ENCODE assay signal across 18 mouse cellular contexts in the genomic region with DNA sequence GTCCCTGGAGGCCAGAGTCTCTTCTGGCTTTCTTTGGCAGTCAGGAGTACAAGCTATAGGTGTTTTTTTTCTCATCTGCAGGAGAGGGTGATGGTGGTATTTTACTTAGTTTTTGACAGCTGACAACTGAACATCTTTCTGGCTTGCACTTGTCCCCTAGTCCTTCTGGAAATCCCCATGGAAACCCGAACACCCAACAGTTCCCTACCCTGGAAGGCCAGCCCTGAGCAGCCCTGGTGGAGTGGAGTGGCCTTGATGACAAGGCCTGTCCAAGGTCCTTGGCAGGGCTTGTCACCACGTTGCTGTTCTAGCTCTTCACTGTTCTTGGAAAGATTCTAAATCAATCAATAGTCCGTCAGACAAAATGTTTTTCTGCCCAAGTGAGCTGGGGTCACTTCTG. TPM values are rescaled to one million over a fixed set of nuclear protein-coding genes. Genes with fewer than 3 reads are reported as not detected.
DNase-seq lines count a peak whose midpoint lies in the region; ATAC-seq and TF ChIP-seq lines count a peak whose summit lies in the region.
"Had no signal": no experiment of that assay in that cellular context is flagged by ENCODE, and none has a peak within 500 bp of the region (broad histone marks: within the 10 kb centered on the region; RNA-seq: fewer than 3 reads in every experiment).

No protein-coding gene starts in this region.

- no peak overlapping the region for H3K4me3 ChIP-seq in lung, embryonic 15.5 days
- H3K4me3 ChIP-seq in kidney, adult 2 months (ENCODE audit: insufficient read depth, low read depth, low read length): no peak overlapping the region
- H3K4me3 ChIP-seq: embryonic facial prominence, embryonic 12.5 days; forebrain, embryonic 15.5 days; heart, embryonic 10.5 days; heart, embryonic 15.5 days; hindbrain, embryonic 13.5 days had no signal

- TF ChIP-seq POLR2A in kidney, adult 2 months (IDR thresholded peaks at IDR 0.05; ENCODE audit: low read depth, low read length): no peak

- ATAC-seq in lung, embryonic 15.5 days (ENCODE audit: borderline replicate concordance, extremely low read depth, low FRiP score, low TSS enrichment): no peak
- ATAC-seq: forebrain, embryonic 15.5 days had no signal

- TF ChIP-seq CTCF in kidney, adult 2 months (conservative IDR thresholded peaks at IDR 0.05; ENCODE audit: insufficient read depth, insufficient read length, low read depth, low read length): no peak

- no peaks in the 10 kb centered on the region for H3K9me3 ChIP-seq in lung, embryonic 15.5 days
- H3K9me3 ChIP-seq: embryonic facial prominence, embryonic 12.5 days; forebrain, embryonic 15.5 days; heart, embryonic 10.5 days; heart, embryonic 15.5 days; hindbrain, embryonic 13.5 days had no signal

- peaks cover 26% of the 10 kb centered on the region for H3K4me1 ChIP-seq in lung, embryonic 15.5 days
- H3K4me1 ChIP-seq in kidney, adult 2 months (ENCODE audit: control insufficient read depth, insufficient read depth, low read length): no peaks in the 10 kb centered on the region
- H3K4me1 ChIP-seq: forebrain, embryonic 15.5 days had no signal

- H3K27ac ChIP-seq in lung, embryonic 15.5 days: peak overlapping the region; percentile 31; the same call in 1 of the 2 replicates
- H3K27ac ChIP-seq in kidney, adult 2 months (ENCODE audit: insufficient read depth, low read depth, low read length): no peak overlapping the region
- H3K27ac ChIP-seq: embryonic facial prominence, embryonic 12.5 days; forebrain, embryonic 15.5 days; heart, embryonic 10.5 days; heart, embryonic 15.5 days; hindbrain, embryonic 13.5 days had no signal

- WGBS in lung, embryonic 15.5 days: 56% methylated on average over 3 of the region's 3 CpGs
- 67% methylated on average over 3 of the region's 3 CpGs for WGBS in kidney, adult 2 months

- H3K9ac ChIP-seq in lung, embryonic 15.5 days: no peak overlapping the region
- H3K9ac ChIP-seq: embryonic facial prominence, embryonic 12.5 days; forebrain, embryonic 15.5 days; heart, embryonic 15.5 days; hindbrain, embryonic 13.5 days had no signal

- DNase-seq in lung, postnatal 36 days: no peak
- peak; percentile 32 for DNase-seq in ovary, postnatal 36 days (ENCODE audit: low spot score)
- no peak for DNase-seq in ovary, postnatal 14 days (ENCODE audit: low spot score)
- DNase-seq in adrenal gland, postnatal 10 days: peak; percentile 66
- DNase-seq in urinary bladder, postnatal 10 days (ENCODE audit: low spot score): no peak
- DNase-seq in kidney, adult 2 months: no peak
- DNase-seq: cerebellum, adult 11-12 months; cerebellum, adult 9-10 months; cerebellum, postnatal 25 days; gastrocnemius, postnatal 36 days; heart, adult 18-20 months; heart, postnatal 14 days had no signal

- no peaks in the 10 kb centered on the region for H3K27me3 ChIP-seq in lung, embryonic 15.5 days
- no peaks in the 10 kb centered on the region for H3K27me3 ChIP-seq in kidney, adult 2 months (replicated peaks; ENCODE audit: control insufficient read depth, insufficient read depth, low read length)
- H3K27me3 ChIP-seq: embryonic facial prominence, embryonic 12.5 days; forebrain, embryonic 15.5 days; heart, embryonic 15.5 days; hindbrain, embryonic 13.5 days had no signal

- H3K36me3 ChIP-seq in lung, embryonic 15.5 days: no peaks in the 10 kb centered on the region
- H3K36me3 ChIP-seq in kidney, adult 2 months (ENCODE audit: control insufficient read depth, insufficient read depth, low read length): no peaks in the 10 kb centered on the region
- H3K36me3 ChIP-seq: embryonic facial prominence, embryonic 12.5 days; forebrain, embryonic 15.5 days; heart, embryonic 10.5 days; heart, embryonic 15.5 days; hindbrain, embryonic 13.5 days had no signal

- H3K4me2 ChIP-seq in lung, embryonic 15.5 days: no peak overlapping the region
- H3K4me2 ChIP-seq: embryonic facial prominence, embryonic 12.5 days; forebrain, embryonic 15.5 days; heart, embryonic 15.5 days; hindbrain, embryonic 13.5 days had no signal

RNA-seq across cellular contexts. Expression of a gene that starts 45.0 kb away (rescaled TPM):
- 10.0 and 10.6 TPM in 2 replicates for polyA plus RNA-seq in lung, embryonic 15.5 days (2015; fragmentation: Nextera tagmentation; extraction: Ambion mirVana)
- 10 to 100 TPM; 29.5 to 31.2 TPM for total RNA-seq in adrenal gland, postnatal 10 days (2021)
- polyA plus RNA-seq in kidney, adult 2 months (2012; rRNA removed): 5.5 and 7.6 TPM in 2 replicates

Comparison
In these comparisons a context has a peak if more than half of its experiments do, and no peak if none do; other contexts are left out.
1. DNase-seq: peak in ovary, postnatal 36 days (single experiment) and adrenal gland, postnatal 10 days (single experiment); none in lung, postnatal 36 days (single experiment), ovary, postnatal 14 days (single experiment), urinary bladder, postnatal 10 days (single experiment) and kidney, adult 2 months (single experiment).